Mouse (Mus musculus): ENCODE data around the gene Dlat. TPM values are rescaled to one million over a fixed set of nuclear protein-coding genes. Genes with fewer than 3 reads are reported as not detected.

Dlat gene
- polyA plus RNA-seq (2017; shearing (Covaris generic)), result 36.3 TPM

GRCm38 (mm10) chr9:50659392-50660217 lies at the start of gene Dlat:
Gene Dlat (minus strand): TSS chr9:50659780.

GRCm38 (mm10) chr9:50616766-50617603 lies 42.6 kb downstream of the Dlat start, which contains the start of the genes Pih1d2 and Nkapd1:
Gene Pih1d2 (plus strand): TSS chr9:50617321.
Gene Nkapd1 (minus strand): TSS chr9:50617464.

GRCm38 (mm10) chr9:50603189-50603997 lies 56.2 kb downstream of the Dlat start, which contains the start of the genes Sdhd and Timm8b:
Gene Sdhd (minus strand): TSS chr9:50603812.
Gene Timm8b (plus strand): TSS chr9:50603910.

Other genes starting within 250 kb of the Dlat start
- not detected for gene Plet1, start 165.3 kb downstream of the Dlat start, polyA plus RNA-seq (2017; shearing (Covaris generic))
- 145 TPM for gene Pts, start 131.1 kb downstream of the Dlat start, polyA plus RNA-seq (2017; shearing (Covaris generic))
- gene Il18, start 105.0 kb downstream of the Dlat start, polyA plus RNA-seq (2017; shearing (Covaris generic)), result 5.3 TPM
- 0.94 TPM for gene Bco2, start 104.6 kb downstream of the Dlat start, polyA plus RNA-seq (2017; shearing (Covaris generic))
- gene Tex12, start 98.5 kb downstream of the Dlat start, polyA plus RNA-seq (2017; shearing (Covaris generic)), result not detected
- 171 TPM for gene Sdhd, start 56.0 kb downstream of the Dlat start, polyA plus RNA-seq (2017; shearing (Covaris generic))
- 109 TPM for gene Timm8b, start 55.9 kb downstream of the Dlat start, polyA plus RNA-seq (2017; shearing (Covaris generic))
- 0.77 TPM for gene Pih1d2, start 42.5 kb downstream of the Dlat start, polyA plus RNA-seq (2017; shearing (Covaris generic))
- gene Nkapd1, start 42.3 kb downstream of the Dlat start, polyA plus RNA-seq (2017; shearing (Covaris generic)), result 20.5 TPM
- 0.34 TPM for gene Dixdc1, start 79.7 kb upstream of the Dlat start, polyA plus RNA-seq (2017; shearing (Covaris generic))
- gene 2310030G06Rik, start 86.8 kb upstream of the Dlat start, polyA plus RNA-seq (2017; shearing (Covaris generic)), result not detected
- not detected for gene Cryab, start 91.5 kb upstream of the Dlat start, polyA plus RNA-seq (2017; shearing (Covaris generic))
- gene Hspb2, start 92.6 kb upstream of the Dlat start, polyA plus RNA-seq (2017; shearing (Covaris generic)), result not detected
- 10.1 TPM for gene Fdxacb1, start 108.5 kb upstream of the Dlat start, polyA plus RNA-seq (2017; shearing (Covaris generic))
- gene Alg9, start 115.2 kb upstream of the Dlat start, polyA plus RNA-seq (2017; shearing (Covaris generic)), result 10.9 TPM
- gene 1110032A03Rik, start 115.7 kb upstream of the Dlat start, polyA plus RNA-seq (2017; shearing (Covaris generic)), result 14.7 TPM
- gene Ppp2r1b, start 185.5 kb upstream of the Dlat start, polyA plus RNA-seq (2017; shearing (Covaris generic)), result 87.8 TPM